Mouse (Mus musculus) lung, postnatal 0 days (tissue): ENCODE results near the gene BC005537. TPM values are rescaled to one million over a fixed set of nuclear protein-coding genes. Genes with fewer than 3 reads are reported as not detected.

ENCODE experiments used
- ATAC-seq: fragments of 200-750 bp; cut with Nextera tagmentation; 2 replicates; pipeline ENCODE4 v1.8.0; 2017; ENCODE audit warnings: moderate library complexity
- DNase-seq: peaks from one replicate; pipeline ENCODE4 v3.0.0-alpha.2; 2016; ENCODE audit warnings: low spot score
- H3K27ac ChIP-seq: fragments of 300-500 bp; sonication (generic); 2 replicates; pipeline ENCODE4 v1.5.1; 2014; ENCODE audit warnings: antibody characterized with exemption, mild to moderate bottlenecking, low read length, mixed read lengths
- H3K27me3 ChIP-seq: fragments of 300-500 bp; sonication (generic); replicated peaks from 2 replicates; pipeline ENCODE4 v1.6.1; 2014; ENCODE audit warnings: low read length, mixed read lengths; ENCODE audit not compliant: insufficient read depth
- H3K36me3 ChIP-seq: fragments of 300-500 bp; sonication (generic); 2 replicates; pipeline ENCODE4 v1.6.1; 2014; ENCODE audit warnings: low read length, mixed read lengths; ENCODE audit not compliant: insufficient read depth
- H3K4me1 ChIP-seq: fragments of 300-500 bp; sonication (generic); 2 replicates; pipeline ENCODE4 v1.6.1; 2014; ENCODE audit warnings: antibody characterized with exemption, low read depth, low read length, mixed read lengths; ENCODE audit not compliant: insufficient read depth
- H3K4me2 ChIP-seq: fragments of 300-500 bp; sonication (generic); replicated peaks from 2 replicates; pipeline ENCODE4 v1.6.1; 2014; ENCODE audit warnings: low read depth, mild to moderate bottlenecking, low read length, moderate library complexity, mixed read lengths
- H3K4me3 ChIP-seq: fragments of 300-500 bp; sonication (generic); 2 replicates; pipeline ENCODE4 v1.5.1; 2014; ENCODE audit warnings: low read depth, low read length
- H3K9ac ChIP-seq: fragments of 300-500 bp; sonication (generic); replicated peaks from 2 replicates; pipeline ENCODE4 v1.6.1; 2014; ENCODE audit warnings: low read depth, mild to moderate bottlenecking
- H3K9me3 ChIP-seq: fragments of 300-500 bp; sonication (generic); 2 replicates; pipeline ENCODE4 v1.6.1; 2016; ENCODE audit warnings: low read length, mixed read lengths
- CTCF ChIP-seq: IDR thresholded peaks from 2 replicates; pipeline ENCODE4 v1.5.1; 2016; ENCODE audit warnings: antibody characterized with exemption, mild to moderate bottlenecking
- EP300 ChIP-seq: IDR thresholded peaks from 2 replicates; pipeline ENCODE4 v1.6.1; 2016; ENCODE audit warnings: antibody characterized with exemption, mild to moderate bottlenecking, control low read depth
- WGBS: fragments of 180-500 bp; shearing (Covaris S2); extraction: QIAGEN DNeasy Blood & Tissue Kit; methylation state at CpG from one replicate; pipeline ENCODE4 v1.1.7; 2014; 5-methylcytosine and 5-hydroxymethylcytosine counted together
- polyA plus RNA-seq: library from polyadenylated mRNA; unstranded; fragments of >200 nt; fragmentation: Nextera tagmentation; extraction: Ambion mirVana; gene quantifications from 2 replicates; pipeline ENCODE4 v1.2.1, GENCODE M21; 2015

Gene BC005537
- polyA plus RNA-seq, result 18.5 and 20.8 TPM in 2 replicates

DNA sequence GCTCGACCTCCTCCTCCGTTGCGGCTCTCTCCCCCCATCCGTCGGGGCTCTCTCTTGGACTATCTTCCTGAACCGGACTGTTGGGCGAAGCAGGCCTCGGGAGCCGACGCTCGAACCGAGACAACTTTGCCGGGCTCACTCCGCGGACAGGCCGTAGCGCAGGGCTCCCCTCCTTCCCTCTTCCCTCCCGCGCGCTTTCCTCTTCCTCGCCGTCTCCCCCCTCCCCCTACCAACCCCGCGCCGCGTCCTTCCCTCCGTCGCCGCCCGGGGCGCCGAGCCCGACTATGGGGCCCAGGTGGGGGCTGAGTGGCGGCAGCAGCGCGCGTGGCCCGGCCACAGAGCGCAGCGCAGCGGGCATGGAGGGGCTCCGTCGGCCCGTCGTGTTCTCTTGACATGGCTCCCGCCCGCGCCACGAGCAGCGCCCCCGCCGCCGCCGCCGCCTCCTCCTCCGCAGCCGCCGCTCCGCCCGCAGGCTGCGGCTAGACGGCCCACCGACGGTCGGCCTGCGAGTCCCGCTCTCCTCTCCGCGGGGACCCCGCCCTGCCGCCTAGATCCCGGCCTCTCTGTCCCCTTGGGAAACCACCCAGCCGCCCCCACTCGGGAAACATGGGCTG, at the start of gene BC005537:
Gene BC005537 (plus strand): TSS at position 350 of the 614 bp plus-strand sequence.
- H3K9ac ChIP-seq, result peak within 1 kb of the TSS; percentile 98
- H3K27me3 ChIP-seq, result no peaks in the 10 kb centered on the region
- DNase-seq (peak; percentile 77), ATAC-seq (peak; percentile 62)
- no peaks in the 10 kb centered on the region for H3K9me3 ChIP-seq
- peak within 1 kb of the TSS; percentile 100 for H3K27ac ChIP-seq
- WGBS, result 3% methylated on average over 26 of the region's 74 CpGs
- TF ChIP-seq EP300 (no peak), CTCF (peak; percentile 54)
- H3K4me2 ChIP-seq, result peak within 1 kb of the TSS; percentile 75
- H3K4me3 ChIP-seq, result peak within 1 kb of the TSS; percentile 99
- H3K36me3 ChIP-seq, result no peaks in the 10 kb centered on the region
- peaks cover 5% of the 10 kb centered on the region; the same call in 1 of the 2 replicates for H3K4me1 ChIP-seq

- Histone ChIP-seq H3K36me3 (0 out of 2 replicates have a peak, but pooled peaks cover 3% of the 10 kb centered on the region), H3K4me2 (no peak overlapping the region), H3K4me1 (peaks cover 5% of the 10 kb centered on the region; the same call in 1 of the 2 replicates), H3K27ac (no peak overlapping the region), H3K27me3 (no peaks in the 10 kb centered on the region), H3K9ac (no peak overlapping the region), H3K9me3 (no peaks in the 10 kb centered on the region), H3K4me3 (no peak overlapping the region)
- no peak for DNase-seq
- 92% methylated on average over 3 of the region's 3 CpGs for WGBS
- no peak for ATAC-seq
- no peak for TF ChIP-seq EP300
- no peak for TF ChIP-seq CTCF
These were observed 44.7 kb upstream of the BC005537 start for GRCm38 (mm10) chr13:24756756-24757155.

GRCm38 (mm10) chr13:24757820-24758564, 43.5 kb upstream of the BC005537 start:
- Histone ChIP-seq H3K4me3 (no peak overlapping the region), H3K4me1 (peaks cover 5% of the 10 kb centered on the region; the same call in 1 of the 2 replicates), H3K9ac (no peak overlapping the region), H3K4me2 (no peak overlapping the region), H3K27ac (no peak overlapping the region), H3K27me3 (no peaks in the 10 kb centered on the region), H3K36me3 (0 out of 2 replicates have a peak, but pooled peaks cover 3% of the 10 kb centered on the region), H3K9me3 (no peaks in the 10 kb centered on the region)
- TF ChIP-seq EP300 (no peak), CTCF (no peak)
- no peak for ATAC-seq
- WGBS, result 72% methylated on average over 12 of the region's 12 CpGs
- no peak for DNase-seq

DNA sequence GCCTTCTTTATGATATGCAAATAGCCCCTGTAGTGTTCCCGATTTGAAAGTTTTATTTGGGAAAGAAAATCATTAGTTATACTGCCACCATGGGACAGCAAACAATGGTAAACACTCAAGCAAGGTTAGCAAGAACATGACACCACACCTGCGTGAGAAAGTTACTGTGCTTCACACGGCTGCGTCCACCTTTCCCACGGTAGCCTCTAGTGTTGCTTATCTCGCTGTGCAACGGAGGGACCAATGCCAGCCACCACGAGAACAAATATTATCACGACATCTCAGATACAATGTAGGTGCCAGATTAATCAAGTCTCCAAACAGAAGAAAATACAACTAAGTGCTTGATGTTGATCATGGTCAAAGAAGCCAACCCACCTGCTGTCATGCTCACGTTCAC, 42.0 kb upstream of the BC005537 start:
- Histone ChIP-seq H3K9ac (no peak overlapping the region), H3K36me3 (no peaks in the 10 kb centered on the region), H3K4me2 (no peak overlapping the region), H3K27me3 (no peaks in the 10 kb centered on the region), H3K4me1 (peaks cover 5% of the 10 kb centered on the region; the same call in 1 of the 2 replicates), H3K9me3 (no peaks in the 10 kb centered on the region), H3K27ac (no peak overlapping the region), H3K4me3 (no peak overlapping the region)
- TF ChIP-seq EP300, result no peak
- TF ChIP-seq CTCF, result no peak
- WGBS, result 65% methylated on average over 10 of the region's 10 CpGs
- DNase-seq, result peak; percentile 36
- ATAC-seq, result no peak

DNA sequence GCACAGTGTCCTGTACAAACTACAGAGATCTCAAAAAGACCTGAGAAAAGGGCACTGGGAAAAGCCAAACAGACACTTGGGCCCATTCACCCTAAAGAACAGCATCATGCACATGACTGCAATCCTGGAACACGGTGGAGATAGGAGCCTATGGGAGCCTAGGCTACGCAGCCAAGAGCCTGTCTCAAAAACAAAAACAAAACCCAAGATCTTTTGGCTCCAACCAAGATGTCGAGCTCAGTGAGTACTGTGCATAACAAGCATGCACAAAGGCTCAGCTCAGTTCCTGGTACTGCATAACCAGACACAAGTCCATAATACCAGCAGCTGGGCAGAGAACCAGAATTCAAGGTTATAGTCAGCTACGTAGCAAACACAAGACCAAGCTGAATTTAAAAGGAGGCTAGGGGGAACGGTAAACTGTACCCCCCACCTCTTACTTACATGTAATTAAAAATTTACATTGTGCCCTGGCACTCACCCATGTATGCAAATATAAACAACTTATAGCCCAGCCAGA, 41.0 kb upstream of the BC005537 start:
- H3K9ac ChIP-seq, result no peak overlapping the region
- no peak for ATAC-seq
- 48% methylated on average over 5 of the region's 5 CpGs for WGBS

GRCm38 (mm10) chr13:24761083-24761402, 40.4 kb upstream of the BC005537 start:
- TF ChIP-seq EP300 (no peak), CTCF (peak; percentile 5; the same call in 1 of the 2 replicates)
- Histone ChIP-seq H3K9me3 (no peaks in the 10 kb centered on the region), H3K27me3 (no peaks in the 10 kb centered on the region), H3K36me3 (no peaks in the 10 kb centered on the region), H3K4me3 (peak overlapping the region; percentile 89), H3K4me2 (peak overlapping the region; percentile 72), H3K27ac (no peak overlapping the region), H3K9ac (peak overlapping the region; percentile 39; the same call in 1 of the 2 replicates), H3K4me1 (peaks cover 5% of the 10 kb centered on the region; the same call in 1 of the 2 replicates)
- DNase-seq, result no peak
- no peak for ATAC-seq
- WGBS, result 1% methylated on average over 10 of the region's 10 CpGs

More for the DNA sequence above, 41.0 kb upstream of the BC005537 start:
- H3K27me3 ChIP-seq, result no peaks in the 10 kb centered on the region
- no peaks in the 10 kb centered on the region for H3K36me3 ChIP-seq
- H3K4me2 ChIP-seq, result peak overlapping the region; percentile 72; the same call in 1 of the 2 replicates
- peaks cover 5% of the 10 kb centered on the region; the same call in 1 of the 2 replicates for H3K4me1 ChIP-seq
- DNase-seq, result peak; percentile 25
- H3K9me3 ChIP-seq, result no peaks in the 10 kb centered on the region
- no peak for TF ChIP-seq CTCF
- TF ChIP-seq EP300, result no peak
- peak overlapping the region; percentile 9; the same call in 1 of the 2 replicates for H3K27ac ChIP-seq
- peak overlapping the region; percentile 89; the same call in 1 of the 2 replicates for H3K4me3 ChIP-seq
